Mouse (Mus musculus) CH12.LX (cell line): Measurements from ENCODE around the gene Gm26602. TPM values are rescaled to one million over a fixed set of nuclear protein-coding genes. Genes with fewer than 3 reads are reported as not detected.

Experiments used
- DNase-seq: peaks from one replicate; pipeline ENCODE4 v3.0.0-alpha.2; 2013; ENCODE audit errors: extremely low read depth
- H3K27ac ChIP-seq: 2 replicates; pipeline ENCODE4 v1.5.1; 2012; ENCODE audit warnings: low read depth, mild to moderate bottlenecking, control low read depth, moderate library complexity; ENCODE audit not compliant: insufficient read depth
- H3K27me3 ChIP-seq: replicated peaks from 2 replicates; pipeline ENCODE3; 2012; ENCODE audit warnings: inconsistent platforms
- H3K36me3 ChIP-seq, 2 experiments: replicated peaks in 1 of 2; 2 replicates each; pipeline versions ENCODE3 to v1.6.1; 2012; ENCODE audit warnings: inconsistent platforms in 1 of 2, low read length in 1 of 2, mild to moderate bottlenecking in 1 of 2, mixed read lengths in 1 of 2, moderate library complexity in 1 of 2; ENCODE audit not compliant: control insufficient read depth in 1 of 2, insufficient read depth in 1 of 2
- H3K4me1 ChIP-seq, 2 experiments: 2 replicates each; pipeline ENCODE4 v1.6.1; 2012; ENCODE audit warnings: inconsistent platforms in 1 of 2, moderate library complexity in 1 of 2; ENCODE audit not compliant: insufficient read depth in 2 of 2, control insufficient read depth in 1 of 2
- H3K4me2 ChIP-seq: 2 replicates; pipeline ENCODE4 v1.6.1; 2012; ENCODE audit warnings: low read depth, mild to moderate bottlenecking, control low read depth; ENCODE audit not compliant: poor library complexity, insufficient read depth, severe bottlenecking
- H3K4me3 ChIP-seq, 3 experiments: fragments of 150-350 bp in 1 of 3; sonication (generic) in 1 of 3; replicated peaks in 1 of 3; 2 replicates each; pipeline versions ENCODE3 to v1.5.1; 2011 to 2012; ENCODE audit warnings: low read depth in 2 of 3, low read length in 2 of 3, mild to moderate bottlenecking in 2 of 3, moderate library complexity in 2 of 3, control low read depth in 1 of 3, improper control_type of control experiment in 1 of 3, inconsistent platforms in 1 of 3, mixed read lengths in 1 of 3; ENCODE audit not compliant: poor library complexity in 1 of 3
- H3K79me2 ChIP-seq: replicated peaks from 2 replicates; pipeline ENCODE4 v1.6.1; 2012; ENCODE audit warnings: mild to moderate bottlenecking, moderate library complexity; ENCODE audit not compliant: control insufficient read depth, poor library complexity, insufficient read depth, severe bottlenecking; ENCODE audit errors: extremely low read depth
- H3K9ac ChIP-seq: 2 replicates; pipeline ENCODE4 v1.6.1; 2012; ENCODE audit warnings: low read depth, mild to moderate bottlenecking, control low read depth, moderate library complexity; ENCODE audit not compliant: insufficient read depth
- H3K9me3 ChIP-seq: replicated peaks from 2 replicates; pipeline ENCODE3; 2012; ENCODE audit warnings: low read length, inconsistent platforms, mixed read lengths
- CHD2 ChIP-seq: IDR thresholded peaks from 2 replicates; pipeline ENCODE4 v1.6.1; 2011; ENCODE audit warnings: low read length, improper control_type of control experiment
- CTCF ChIP-seq, 2 experiments: IDR thresholded peaks in 1 of 2; conservative IDR thresholded peaks in 1 of 2; 2 replicates each; pipeline ENCODE4 v1.5.1; 2011 to 2012; ENCODE audit warnings: low read depth in 2 of 2, low read length in 2 of 2, improper control_type of control experiment in 1 of 2, inconsistent platforms in 1 of 2, mild to moderate bottlenecking in 1 of 2, moderate library complexity in 1 of 2
- ELF1 ChIP-seq: IDR thresholded peaks from 2 replicates; pipeline ENCODE4 v1.6.1; 2014; ENCODE audit warnings: low read depth, mild to moderate bottlenecking, inconsistent platforms, low read length, improper control_type of control experiment
- ETS1 ChIP-seq: conservative IDR thresholded peaks from 2 replicates; pipeline ENCODE4 v1.6.1; 2012; ENCODE audit warnings: low read depth, mild to moderate bottlenecking, inconsistent platforms, low read length, improper control_type of control experiment, moderate library complexity
- HCFC1 ChIP-seq: IDR thresholded peaks from 2 replicates; pipeline ENCODE4 v1.6.1; 2012; ENCODE audit warnings: low read depth, mild to moderate bottlenecking, inconsistent platforms, low read length, improper control_type of control experiment
- IRF4 ChIP-seq: IDR thresholded peaks from 2 replicates; pipeline ENCODE4 v1.6.1; 2014; ENCODE audit warnings: low read depth, mild to moderate bottlenecking, inconsistent platforms, low read length, improper control_type of control experiment
- MAFK ChIP-seq: IDR thresholded peaks from 2 replicates; pipeline ENCODE4 v1.6.1; 2011; ENCODE audit warnings: low read length, improper control_type of control experiment; ENCODE audit not compliant: insufficient replicate concordance
- MAX ChIP-seq: IDR thresholded peaks from 2 replicates; pipeline ENCODE4 v1.6.1; 2011; ENCODE audit warnings: low read length, improper control_type of control experiment
- MEF2A ChIP-seq: IDR thresholded peaks from 2 replicates; pipeline ENCODE4 v1.6.1; 2014; ENCODE audit warnings: low read depth, mild to moderate bottlenecking, inconsistent platforms, low read length, improper control_type of control experiment, borderline replicate concordance
- MXI1 ChIP-seq: IDR thresholded peaks from 2 replicates; pipeline ENCODE4 v1.6.1; 2011; ENCODE audit warnings: mild to moderate bottlenecking, low read depth, low read length, improper control_type of control experiment
- MYC ChIP-seq: IDR thresholded peaks from 2 replicates; pipeline ENCODE4 v1.6.1; 2011; ENCODE audit warnings: low read depth, mild to moderate bottlenecking, improper control_type of control experiment, low read length
- NELFE ChIP-seq: IDR thresholded peaks from 2 replicates; pipeline ENCODE4 v1.6.1; 2011; ENCODE audit warnings: low read depth, low read length, improper control_type of control experiment
- POLR2A ChIP-seq: IDR thresholded peaks from 2 replicates; pipeline ENCODE4 v1.6.1; 2011; ENCODE audit warnings: low read depth, mild to moderate bottlenecking, improper control_type of control experiment, low read length
- RAD21 ChIP-seq: IDR thresholded peaks from 2 replicates; pipeline ENCODE4 v1.6.1; 2011; ENCODE audit warnings: low read depth, mild to moderate bottlenecking, low read length, improper control_type of control experiment, moderate library complexity
- RCOR1 ChIP-seq: conservative IDR thresholded peaks from 2 replicates; pipeline ENCODE4 v1.6.1; 2012; ENCODE audit warnings: low read depth, mild to moderate bottlenecking, inconsistent platforms, low read length, improper control_type of control experiment
- SIN3A ChIP-seq: IDR thresholded peaks from 2 replicates; pipeline ENCODE4 v1.6.1; 2012; ENCODE audit warnings: low read length, improper control_type of control experiment, inconsistent platforms
- TBP ChIP-seq: conservative IDR thresholded peaks from 2 replicates; pipeline ENCODE4 v1.6.1; 2011; ENCODE audit warnings: low read depth, low read length, improper control_type of control experiment
- UBTF ChIP-seq: IDR thresholded peaks from 2 replicates; pipeline ENCODE4 v1.6.1; 2012; ENCODE audit warnings: low read depth, mild to moderate bottlenecking, inconsistent platforms, low read length, improper control_type of control experiment, moderate library complexity
- USF1 ChIP-seq: IDR thresholded peaks from 2 replicates; pipeline ENCODE4 v1.6.1; 2014; ENCODE audit warnings: low read depth, mild to moderate bottlenecking, inconsistent platforms, low read length, improper control_type of control experiment
- USF2 ChIP-seq: conservative IDR thresholded peaks from 2 replicates; pipeline ENCODE4 v1.6.1; 2011; ENCODE audit warnings: low read depth, low read length, improper control_type of control experiment
- ZKSCAN1 ChIP-seq: IDR thresholded peaks from 2 replicates; pipeline ENCODE4 v1.6.1; 2012; ENCODE audit warnings: low read depth, inconsistent platforms, low read length, improper control_type of control experiment, borderline replicate concordance
- ZMIZ1 ChIP-seq: IDR thresholded peaks from 2 replicates; pipeline ENCODE4 v1.6.1; 2012; ENCODE audit warnings: low read depth, mild to moderate bottlenecking, inconsistent platforms, low read length, improper control_type of control experiment
- dilution Hi-C: fragments of 300-500 bp; cut with MboI; formaldehyde crosslinking; loops from 2 replicates; pipeline ENCODE4 v1.14.3; 2020; ENCODE audit warnings: low sequenced_read_pairs; ENCODE audit not compliant: extremely low pct_unique_long_range_greater_than_20kb, extremely low pct_ligation_motif_present
- in situ Hi-C: fragments of 300-500 bp; cut with MboI; formaldehyde crosslinking; loops from 3 replicates; pipeline ENCODE4 v1.14.3; 2019; ENCODE audit warnings: low sequenced_read_pairs, low pct_ligation_motif_present, low pct_unique_long_range_greater_than_20kb, mixed read lengths
- polyA plus RNA-seq: library from polyadenylated mRNA; unstranded; fragments of >175 nt; gene quantifications from 2 replicates; pipeline ENCODE4 v1.2.1, GENCODE M21; 2012; ENCODE audit warnings: low read depth; ENCODE audit not compliant: insufficient read length
- total RNA-seq, 2 experiments: library from RNA; depleted of rRNA; stranded (reverse); fragments of 300-350 nt in 1 of 2; fragments of >200 nt in 1 of 2; gene quantifications; 2 replicates each; pipeline ENCODE4 v1.2.3; 2012 to 2014

Gm26602 gene
- total and polyA plus RNA-seq, 3 experiments: 8.1 TPM; not detected in 2

DNA sequence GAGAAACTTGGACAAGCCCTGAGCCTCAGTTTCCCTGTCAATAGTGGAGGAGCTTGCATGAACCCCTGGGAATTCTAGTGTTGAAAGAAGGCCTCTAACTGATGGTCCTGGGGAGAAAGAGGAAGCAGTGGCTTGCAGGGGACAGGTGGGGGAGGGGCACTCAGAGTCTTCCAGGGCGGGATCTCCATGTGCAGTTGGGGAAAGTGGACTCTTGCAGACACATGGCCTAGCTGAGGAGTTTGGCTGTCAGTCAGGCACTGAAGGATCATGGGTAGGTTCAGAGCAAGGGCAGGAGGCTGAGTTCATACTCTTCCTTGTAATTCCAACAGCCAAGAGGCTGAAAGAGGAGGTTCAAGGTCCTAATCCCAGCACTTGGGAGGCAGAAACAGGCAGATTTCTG is 33.5 kb upstream of the Gm26602 start:
- TF ChIP-seq ETS1 (no peak), CHD2 (peak; percentile 63), MXI1 (0 out of 2 replicates have a peak, but pooled peaks have one; percentile 28), CTCF (conservative IDR thresholded peaks at IDR 0.05 in 1 of 2, IDR thresholded peaks at IDR 0.05 in 1 of 2; ENCODE audit: low read depth in 2 of 2, low read length in 2 of 2) (no peak), MAX (peak; percentile 46; the same call in 1 of the 2 replicates), USF1 (no peak), MYC (no peak), UBTF (no peak)
- no peaks in the 10 kb centered on the region for H3K79me2 ChIP-seq
- H3K27ac ChIP-seq: no peak overlapping the region
- in situ Hi-C loops (no loop called here), dilution Hi-C loops (no loop called here)
- peak; percentile 43 for DNase-seq
- H3K4me3 ChIP-seq: no peak overlapping the region
- H3K4me2 ChIP-seq: no peak overlapping the region; the same call in 1 of the 2 replicates
- H3K4me1 ChIP-seq: peaks cover 20 to 40% of the 10 kb centered on the region in 2 experiments
- H3K9me3 ChIP-seq: no peaks in the 10 kb centered on the region
- H3K36me3 ChIP-seq: no peaks in the 10 kb centered on the region
- no peak overlapping the region for H3K9ac ChIP-seq
- H3K27me3 ChIP-seq: no peaks in the 10 kb centered on the region

- Histone ChIP-seq H3K27me3 (no peaks in the 10 kb centered on the region), H3K4me1 (peaks cover 20 to 39% of the 10 kb centered on the region in 2 experiments), H3K27ac (no peak overlapping the region), H3K4me2 (peak overlapping the region; percentile 8; the same call in 1 of the 2 replicates), H3K9ac (no peak overlapping the region), H3K4me3 (no peak overlapping the region), H3K9me3 (no peaks in the 10 kb centered on the region), H3K36me3 (no peaks in the 10 kb centered on the region), H3K79me2 (no peaks in the 10 kb centered on the region)
- TF ChIP-seq SIN3A: no peak
- TF ChIP-seq RCOR1: no peak
- no peak for TF ChIP-seq NELFE
- no peak for TF ChIP-seq POLR2A
- TF ChIP-seq MAFK: no peak
- no peak for TF ChIP-seq MXI1
- TF ChIP-seq MAX: no peak
- TF ChIP-seq ETS1: no peak
- no peak for TF ChIP-seq RAD21
- no peak for TF ChIP-seq IRF4
- TF ChIP-seq HCFC1: no peak
- no peak for TF ChIP-seq TBP
- no peak for TF ChIP-seq ELF1
- TF ChIP-seq ZMIZ1: no peak
- no peak for TF ChIP-seq USF2
- no peak for TF ChIP-seq USF1
- TF ChIP-seq UBTF: no peak
- no peak for TF ChIP-seq MEF2A
- no peak for TF ChIP-seq ZKSCAN1
- TF ChIP-seq CHD2: no peak
- in situ Hi-C loops (no loop called here), dilution Hi-C loops (no loop called here)
- DNase-seq: no peak
These were observed 32.9 kb upstream of the Gm26602 start for GRCm38 (mm10) chr10:79877757-79878156.
